Mouse (Mus musculus) heart, postnatal 10 days (tissue): ENCODE measurements at regions not wholly inside any gene's neighbourhood (a gene's known extent, or its start where the extent isn't known, plus 50 kb on each side); places are given as distances from the start of the nearest gene placed in this dataset.

Experiments
- DNase-seq, 2 experiments: peaks; one replicate each; pipeline ENCODE4 v3.0.0; 2021
- intact Hi-C: fragments of 180-260 bp; cut with DNase I; formaldehyde crosslinking; loops from one replicate; pipeline ENCODE4 v1.15.1; 2025

DNA sequence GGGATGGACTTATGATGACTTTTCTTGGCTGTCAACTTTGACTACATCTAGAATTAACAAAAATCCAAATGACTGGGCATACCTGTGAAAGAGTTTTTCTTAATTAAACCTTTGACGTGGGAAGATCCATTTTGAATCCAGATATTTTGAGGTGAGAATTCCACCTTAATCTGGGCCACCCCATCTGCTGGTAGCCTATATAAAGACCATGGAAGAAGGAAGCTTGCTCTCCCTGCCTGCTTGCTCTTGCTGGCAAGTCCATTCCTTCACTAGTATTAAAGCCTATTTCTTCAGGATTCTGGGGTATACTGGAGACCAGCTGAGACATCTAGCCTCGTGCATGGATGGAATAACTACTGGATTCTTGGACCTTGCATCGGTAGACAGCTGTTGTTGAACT, 80.9 kb upstream of the Fndc3a start:
- intact Hi-C loops, result no loop called here
- DNase-seq, result no peak

DNA sequence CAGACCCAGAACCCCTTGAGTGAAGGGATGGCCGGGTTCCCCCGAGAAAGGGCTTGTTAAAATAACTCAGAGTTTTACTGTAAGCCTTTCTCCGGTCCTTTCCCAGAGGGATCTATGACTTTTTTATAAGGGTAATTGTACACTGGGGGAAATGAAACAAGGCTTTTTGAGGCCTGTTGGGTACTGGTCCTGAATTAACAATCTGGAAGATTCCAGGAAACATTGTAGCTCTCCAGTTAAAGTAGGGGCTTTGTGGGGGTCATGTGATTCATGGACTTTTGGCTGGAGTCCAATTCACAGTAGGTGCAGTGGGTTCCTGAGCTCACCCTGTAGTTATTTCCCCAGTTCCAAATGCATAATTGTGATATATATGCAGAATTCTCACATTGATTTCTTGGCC, 77.1 kb upstream of the Fndc3a start:
- DNase-seq, result no peak
- intact Hi-C loops, result no loop called here

DNA sequence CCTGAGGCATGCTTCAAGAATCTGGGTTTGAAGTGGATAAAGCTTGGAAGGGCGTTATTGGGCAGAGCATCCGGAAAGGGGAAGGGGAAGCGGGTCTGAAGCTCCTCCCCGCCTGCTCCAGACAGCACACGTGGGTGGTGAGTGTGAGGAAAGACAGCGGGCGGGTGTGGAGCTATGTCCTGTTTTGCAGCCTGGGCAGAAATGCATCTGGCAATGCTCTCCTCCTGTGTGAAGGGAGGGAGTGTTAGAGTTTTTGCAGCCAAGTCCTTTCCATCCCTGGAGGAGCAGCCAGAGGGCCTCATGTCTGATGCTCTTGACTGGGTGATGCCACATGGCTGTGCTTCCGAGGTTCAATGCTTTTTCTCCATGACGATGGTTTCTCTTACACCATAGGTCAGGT, 73.4 kb upstream of the Fndc3a start:
- peak; percentile 50 to 62 for DNase-seq
- intact Hi-C loops, result no loop called here

DNA sequence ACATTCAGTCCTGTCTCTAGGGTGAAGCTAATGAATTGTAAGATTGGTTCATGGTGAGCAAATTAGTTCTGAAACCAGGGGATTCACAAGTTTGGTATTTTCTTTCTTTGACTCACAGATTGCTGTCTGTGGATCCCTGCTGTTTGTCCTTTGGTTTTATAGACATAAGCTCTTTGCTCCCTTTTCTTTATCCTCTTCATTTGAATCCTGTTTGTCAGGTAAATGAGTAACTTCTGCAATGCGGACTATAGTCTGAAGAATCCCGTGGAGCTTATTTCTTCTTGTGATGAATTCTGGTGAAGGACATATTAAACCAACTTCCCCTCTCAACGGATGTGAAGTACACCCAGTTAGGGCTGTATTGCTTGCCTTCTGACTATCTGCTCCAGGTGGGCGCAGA, 69.6 kb upstream of the Fndc3a start:
- intact Hi-C loops, result no loop called here
- no peak for DNase-seq

DNA sequence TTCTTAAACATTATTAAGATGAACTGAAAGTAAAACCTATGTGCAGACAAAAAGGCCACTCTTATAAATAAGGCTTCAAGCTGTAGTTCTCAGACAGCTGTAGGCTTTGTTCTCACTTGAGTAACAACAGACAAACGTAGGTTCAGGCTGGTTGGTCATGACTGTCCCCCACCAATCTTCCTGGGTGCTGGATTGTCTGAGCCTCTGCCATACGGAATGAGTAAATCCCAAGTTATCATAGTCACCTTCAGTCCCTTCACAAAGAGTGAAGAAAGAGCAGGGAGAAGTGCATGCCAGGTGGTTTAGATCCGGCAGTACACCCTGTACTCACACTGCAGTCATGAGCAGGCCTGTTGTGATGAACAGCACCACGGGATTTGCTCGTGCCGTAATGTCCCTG, 69.0 kb upstream of the Fndc3a start:
- DNase-seq, result no peak
- intact Hi-C loops, result no loop called here

DNA sequence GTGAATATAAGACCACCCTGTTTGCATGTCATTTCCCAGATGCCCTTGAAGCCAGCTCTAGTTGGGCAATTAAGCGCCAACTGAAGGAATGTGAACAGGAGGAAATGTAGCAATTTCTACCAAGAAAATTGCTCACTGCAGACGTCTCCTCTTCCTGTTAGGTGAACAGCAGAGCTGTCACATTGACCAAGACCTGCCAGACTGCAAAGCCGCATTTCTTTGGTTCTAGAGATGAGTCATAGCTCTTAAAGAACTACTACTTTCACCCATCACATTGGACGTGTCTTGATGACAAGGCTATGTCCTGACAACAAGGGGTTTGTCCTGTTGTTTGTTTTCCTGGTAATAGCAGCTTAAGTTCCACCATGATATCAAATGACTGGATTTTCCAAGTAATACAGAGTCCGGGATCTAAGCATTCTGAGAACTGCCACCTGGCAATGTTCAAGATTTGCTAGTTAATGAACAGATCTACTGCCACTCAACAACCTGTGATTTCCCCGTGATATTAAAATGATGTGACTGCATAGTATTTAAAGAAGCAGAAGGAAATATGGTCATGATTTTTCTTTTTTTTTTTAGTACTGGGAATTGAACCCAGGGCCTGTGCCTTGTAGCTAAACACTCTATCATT, 68.2 kb upstream of the Fndc3a start:
- intact Hi-C loops, result no loop called here
- no peak for DNase-seq

DNA sequence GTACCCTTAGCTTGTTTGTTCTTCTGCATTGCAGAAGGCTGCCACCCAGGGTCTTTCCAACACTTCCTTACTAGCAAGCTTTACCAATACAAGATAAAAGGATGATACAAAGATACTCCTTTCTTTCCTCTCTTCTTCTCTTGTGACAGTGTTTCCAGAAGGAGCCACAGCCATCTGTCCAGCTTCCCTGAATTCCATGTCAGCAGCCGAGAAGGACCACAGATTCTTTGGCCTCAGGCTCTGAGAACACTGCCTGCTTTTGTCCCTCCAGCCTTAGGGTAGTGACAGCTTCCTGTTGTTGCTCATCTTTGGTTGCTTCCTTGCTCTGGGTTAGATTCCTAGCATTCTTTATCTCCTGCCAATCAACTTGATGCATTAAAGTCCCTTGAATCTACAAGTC, 60.4 kb upstream of the Fndc3a start:
- DNase-seq, result no peak
- intact Hi-C loops, result no loop called here

DNA sequence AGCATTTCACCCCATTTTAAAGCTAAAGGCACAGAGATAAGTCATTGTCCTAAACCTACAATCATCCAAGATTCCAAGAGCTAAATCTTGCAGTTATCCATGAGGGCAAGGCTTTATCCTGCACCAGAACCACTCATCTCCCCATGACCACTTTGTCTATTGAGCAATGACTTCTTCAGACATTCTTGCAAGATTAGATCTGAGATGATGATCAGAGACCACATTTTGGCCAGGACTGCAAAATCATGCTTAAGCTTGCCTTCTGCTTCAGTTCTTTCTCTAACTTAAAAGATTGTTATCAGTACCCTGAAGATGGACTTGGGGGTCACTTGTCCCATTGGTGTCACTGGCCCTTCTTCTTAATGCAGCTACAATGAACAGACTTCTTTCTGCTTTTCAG, 50.3 kb upstream of the Fndc3a start:
- DNase-seq, result no peak
- intact Hi-C loops, result no loop called here
